Mouse (Mus musculus) erythroblast, adult 5-6 weeks (primary cell): ENCODE measurements around the gene Tmem160. TPM values are rescaled to one million over a fixed set of nuclear protein-coding genes. Genes with fewer than 3 reads are reported as not detected.

Experiments used
- ATAC-seq: replicated peaks from 2 replicates; pipeline ENCODE4 v1.8.0; 2016; ENCODE audit warnings: moderate number of reproducible peaks, mild to moderate bottlenecking, moderate TSS enrichment, inconsistent platforms; ENCODE audit not compliant: poor library complexity, low FRiP score, severe bottlenecking
- total RNA-seq, 2 experiments: library from RNA; stranded (forward) in 1 of 2; stranded (reverse) in 1 of 2; fragments of 150-400 nt in 1 of 2; fragments of 200-764, 138-1000 nt in 1 of 2; gene quantifications; 2 replicates each; pipeline versions ENCODE4 v1.2.3 to v1.2.4; 2015 to 2017; ENCODE audit warnings: low replicate concordance in 2 of 2

Gene Tmem160
- 8.2 TPM in 1 of 2 replicates, not detected in the other for total RNA-seq (2015; ENCODE audit: low replicate concordance)
- total RNA-seq (2017; ENCODE audit: low replicate concordance): 4.6 and 6.1 TPM in 2 replicates

DNA sequence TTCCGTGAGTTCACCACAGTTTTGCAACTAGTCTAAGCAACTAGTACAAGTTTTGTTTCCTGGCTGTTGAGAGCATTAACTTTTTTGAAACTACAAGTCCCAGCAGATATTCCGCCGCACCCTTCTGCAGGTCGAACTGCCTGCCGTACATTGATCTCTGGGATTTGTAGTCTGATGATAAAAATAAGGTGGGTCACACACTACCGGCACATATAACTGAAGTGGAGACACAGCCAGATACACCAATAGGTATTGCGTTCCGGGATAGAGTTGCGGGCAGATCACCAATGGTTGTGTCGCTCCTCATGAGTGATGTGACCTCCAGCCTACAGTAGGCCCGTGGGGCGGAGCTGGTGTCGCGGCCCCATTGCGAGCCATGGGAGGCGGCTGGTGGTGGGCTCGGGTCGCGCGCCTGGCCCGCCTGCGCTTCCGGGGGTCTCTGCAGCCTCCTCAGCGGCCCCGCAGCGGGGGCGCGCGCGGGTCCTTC, at the start of gene Tmem160:
TSS of gene Tmem160 (plus strand) at position 193 of the 487 bp plus-strand sequence.
- peak; percentile 96 for ATAC-seq

DNA sequence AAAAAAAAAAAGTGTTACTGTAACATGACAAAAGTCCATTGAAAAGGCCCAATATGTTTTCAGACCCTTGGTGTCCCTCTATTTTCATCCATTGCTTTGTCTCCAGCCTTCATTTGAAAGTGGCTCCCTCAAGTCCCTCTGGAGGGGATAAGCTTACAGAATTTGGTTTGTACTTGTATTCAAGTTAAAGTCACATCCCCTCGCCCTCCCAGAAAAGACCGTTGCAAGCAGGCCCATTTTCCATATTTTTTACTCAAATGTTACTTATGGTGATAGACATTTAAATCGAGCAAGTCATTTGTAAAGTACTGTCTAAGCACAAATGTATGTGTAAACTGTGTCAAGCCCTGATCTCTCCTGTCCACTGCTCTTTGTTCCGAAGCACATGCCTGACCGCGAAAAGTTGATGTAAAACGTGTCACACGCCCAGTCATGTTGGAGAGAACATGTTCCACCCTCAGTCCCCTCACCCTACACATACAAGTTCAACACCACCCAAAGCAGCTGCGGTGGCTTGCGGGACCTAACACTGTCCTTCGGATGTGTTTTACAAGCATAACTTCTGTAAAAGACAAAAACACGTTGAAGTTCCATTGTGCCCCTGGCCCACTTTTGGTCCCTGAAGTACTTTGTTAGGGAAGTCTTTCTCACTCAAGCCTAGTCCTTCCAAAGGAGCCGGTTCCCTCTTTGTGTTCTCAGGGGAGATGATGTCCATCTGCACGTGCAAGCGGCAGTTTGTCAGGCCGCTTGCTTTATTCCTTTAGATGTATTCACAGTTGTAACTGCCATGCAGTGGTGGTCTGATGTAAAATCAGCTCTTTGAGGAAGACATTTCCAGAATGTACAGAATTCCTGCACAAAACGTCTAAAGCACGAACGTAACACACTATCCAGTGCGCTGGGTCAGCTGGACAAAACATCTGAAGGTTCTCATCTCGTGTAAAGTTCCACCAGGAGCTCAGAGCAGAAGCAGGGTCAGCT, 49.3 kb upstream of the Tmem160 start:
- no peak for ATAC-seq

- no peak for ATAC-seq
These were observed 48.1 kb upstream of the Tmem160 start for GRCm38 (mm10) chr7:16404315-16405072.

- ATAC-seq: no peak
These were observed 47.5 kb upstream of the Tmem160 start for GRCm38 (mm10) chr7:16405073-16405455.

- peak; percentile 65 for ATAC-seq
These were observed 46.8 kb upstream of the Tmem160 start for GRCm38 (mm10) chr7:16405516-16406351.

DNA sequence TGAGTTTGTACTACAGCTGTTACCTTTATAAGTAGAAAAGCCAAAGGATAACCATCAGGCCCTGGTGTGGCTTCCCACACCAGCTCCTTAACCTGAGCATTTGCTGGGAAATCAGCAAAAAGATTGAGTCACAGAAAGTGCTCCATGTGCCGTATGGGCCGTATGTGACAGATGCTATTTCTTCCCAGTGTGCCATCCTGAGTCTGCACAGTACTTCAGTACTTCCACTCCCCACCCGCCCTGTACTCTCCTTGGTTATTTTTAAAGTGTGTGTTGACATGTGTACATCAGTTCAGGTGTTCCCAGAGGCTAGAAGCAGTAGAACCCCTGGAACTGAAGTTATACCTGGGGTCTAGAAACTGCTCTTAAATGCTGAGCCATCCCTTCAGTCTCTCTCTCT, 45.6 kb upstream of the Tmem160 start:
- no peak for ATAC-seq

DNA sequence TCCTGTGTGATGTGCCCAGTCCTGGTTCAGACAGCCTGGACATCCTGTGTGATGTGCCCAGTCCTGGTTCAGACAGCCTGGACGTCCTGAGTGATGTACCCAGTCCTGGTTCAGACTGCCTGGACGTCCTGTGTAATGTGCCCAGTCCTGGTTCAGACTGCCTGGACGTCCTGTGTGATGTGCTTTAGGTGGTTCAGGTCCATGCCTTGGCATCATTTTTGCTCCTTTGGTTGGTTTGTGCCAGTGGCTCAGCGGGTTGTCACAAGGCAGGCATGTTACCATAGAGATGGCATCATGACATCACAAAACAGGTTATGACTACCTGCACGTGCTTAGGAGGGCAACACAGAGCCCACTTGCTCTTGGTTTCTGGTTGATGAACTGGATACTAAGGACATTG, 41.5 kb upstream of the Tmem160 start:
- no peak for ATAC-seq

- ATAC-seq: peak; percentile 88
These were observed 40.2 kb upstream of the Tmem160 start for GRCm38 (mm10) chr7:16412220-16412896.

DNA sequence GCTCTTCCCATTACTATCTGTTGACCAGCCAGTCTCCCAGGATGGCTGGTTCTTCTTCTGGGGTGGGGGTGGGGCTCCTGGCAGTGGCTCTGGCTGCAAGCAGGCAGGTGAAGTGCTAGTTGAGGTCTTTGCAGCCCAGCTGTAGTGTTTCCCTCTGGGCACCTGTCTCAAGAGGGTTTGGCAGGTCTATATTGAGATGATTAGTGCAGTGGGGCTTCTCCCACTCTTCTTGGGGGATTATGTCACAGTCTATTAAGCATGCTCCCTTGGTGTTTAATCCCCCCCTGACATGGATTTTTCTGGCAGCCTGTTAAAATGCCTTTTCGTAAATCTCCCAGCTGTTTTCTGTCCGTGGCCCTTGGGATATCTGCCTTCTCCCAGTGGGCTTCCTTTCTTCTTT, 39.6 kb upstream of the Tmem160 start:
- no peak for ATAC-seq

GRCm38 (mm10) chr7:16415426-16415825, 37.2 kb upstream of the Tmem160 start:
- no peak for ATAC-seq

DNA sequence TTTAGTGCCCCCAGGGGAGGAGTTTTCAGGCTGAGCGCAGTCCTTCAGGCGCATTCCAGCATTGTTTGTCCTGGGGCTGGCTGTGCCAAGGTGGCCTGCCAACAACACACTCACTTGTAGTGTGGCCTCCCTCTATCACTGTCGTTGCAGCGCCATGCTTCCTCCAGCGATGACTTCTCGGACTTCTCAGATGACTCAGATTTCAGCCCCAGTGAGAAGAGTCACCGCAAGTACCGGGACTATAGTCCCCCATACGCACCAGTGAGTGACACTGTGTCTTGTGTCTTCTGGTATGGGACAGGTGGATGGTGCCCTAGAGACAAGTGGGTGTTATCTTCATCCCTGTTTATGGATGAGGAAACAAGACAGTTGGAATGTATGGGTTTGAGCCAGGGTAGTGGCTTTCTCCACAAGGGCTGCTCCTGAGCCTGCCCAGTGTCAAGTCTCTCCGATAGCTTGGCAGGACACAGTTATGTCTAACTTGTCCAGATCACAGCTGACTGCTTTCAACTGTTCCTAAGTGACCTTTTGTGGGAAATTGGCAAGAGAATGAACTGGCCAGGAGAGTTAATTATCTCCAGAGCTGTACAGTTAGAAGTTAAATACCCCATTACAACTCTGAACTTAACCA, 35.3 kb upstream of the Tmem160 start:
- no peak for ATAC-seq

DNA sequence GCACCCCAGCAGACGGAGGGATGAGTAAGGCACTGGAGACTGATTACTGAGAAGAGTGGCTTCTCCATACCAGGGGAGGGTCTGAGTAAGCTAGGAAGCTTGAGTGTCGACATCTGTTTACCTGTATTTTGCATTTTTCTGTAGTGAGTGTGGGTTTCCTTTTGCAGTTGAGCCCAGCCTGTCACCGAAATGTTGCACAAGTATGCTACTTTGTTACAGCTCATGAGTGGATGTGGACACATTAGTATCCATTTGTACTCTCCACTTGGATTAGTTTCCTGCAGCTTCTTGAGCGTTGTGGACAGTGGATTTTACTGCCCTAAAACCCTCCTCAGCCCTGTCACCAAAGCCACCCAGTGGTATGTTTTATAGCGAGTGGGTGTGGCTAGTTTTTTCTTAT, 33.9 kb upstream of the Tmem160 start:
- ATAC-seq: no peak

DNA sequence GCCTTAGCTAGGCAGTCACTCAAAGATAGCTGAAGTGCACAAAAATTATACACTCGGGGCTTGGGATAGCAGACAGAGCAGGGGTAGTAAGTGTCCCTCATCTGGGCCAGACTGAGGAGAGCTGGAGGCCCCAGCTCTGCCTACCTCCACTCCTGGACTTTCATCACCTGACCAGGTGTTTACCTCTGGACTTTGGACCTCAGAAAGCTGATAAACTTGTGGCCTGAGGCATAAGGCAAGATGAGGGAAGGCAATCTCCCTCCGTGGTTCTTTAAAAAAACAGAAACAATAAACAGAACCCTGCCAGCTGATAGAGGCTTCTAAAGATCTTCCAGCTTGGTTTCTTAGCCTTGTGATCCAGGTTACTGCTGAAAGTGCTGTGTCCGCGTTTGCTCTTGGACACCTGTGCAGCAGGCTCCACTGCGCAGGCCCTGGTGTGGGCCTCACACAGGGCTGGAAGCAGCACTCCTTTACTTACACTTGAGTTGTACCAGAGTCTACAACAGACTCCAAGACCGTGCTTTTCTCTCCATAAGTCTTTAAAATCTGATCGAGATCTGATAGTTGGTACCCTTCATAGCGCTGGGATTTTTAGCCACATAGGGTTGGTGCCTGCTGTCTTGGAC, 32.0 kb upstream of the Tmem160 start:
- no peak for ATAC-seq

DNA sequence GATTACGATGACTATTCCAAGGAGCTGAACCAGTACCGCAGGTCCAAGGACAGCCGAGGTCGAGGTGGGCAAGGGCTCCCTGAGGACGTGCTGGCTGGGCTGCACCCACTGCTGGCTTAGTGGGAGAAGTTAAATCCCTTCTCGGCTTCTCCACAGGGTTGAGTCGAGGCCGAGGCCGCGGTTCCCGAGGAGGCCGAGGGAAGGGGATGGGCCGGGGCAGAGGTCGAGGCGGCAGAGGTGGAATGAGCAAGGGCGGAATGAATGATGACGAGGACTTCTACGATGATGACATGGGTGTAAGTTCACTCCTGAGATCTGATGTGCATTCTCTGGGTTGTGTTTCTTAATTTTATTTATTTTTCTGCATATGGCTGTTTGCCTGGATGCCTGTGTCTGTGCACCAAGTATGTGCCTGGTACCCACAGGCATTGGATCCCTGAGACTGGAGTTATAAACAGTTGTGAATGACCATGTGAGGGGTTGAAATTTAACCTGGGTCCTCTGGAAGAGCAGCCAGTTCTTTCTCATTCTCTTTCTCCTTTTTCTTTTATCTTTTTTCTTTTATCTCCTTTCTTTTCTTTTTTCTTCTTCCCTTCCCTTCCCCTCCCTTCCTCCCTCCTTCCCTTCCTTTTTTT, 30.2 kb upstream of the Tmem160 start:
- ATAC-seq: no peak

DNA sequence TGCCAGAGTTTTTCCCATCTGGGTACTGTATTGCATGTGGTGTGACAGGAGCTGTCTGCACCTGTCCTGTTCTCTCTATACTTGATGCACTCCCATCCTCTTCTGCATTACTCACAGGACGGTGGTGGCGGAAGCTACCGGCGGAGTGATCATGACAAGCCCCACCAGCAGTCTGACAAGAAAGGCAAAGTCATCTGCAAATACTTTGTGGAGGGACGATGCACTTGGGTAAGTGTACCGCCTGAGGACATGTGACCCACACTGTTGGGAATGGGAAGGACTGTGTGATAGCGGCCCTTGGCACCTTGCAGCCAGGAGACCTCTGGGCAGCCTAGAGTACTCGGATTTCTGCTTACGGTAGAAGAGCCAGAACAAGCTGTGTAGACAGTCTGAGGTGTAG, 28.8 kb upstream of the Tmem160 start:
- ATAC-seq: no peak

DNA sequence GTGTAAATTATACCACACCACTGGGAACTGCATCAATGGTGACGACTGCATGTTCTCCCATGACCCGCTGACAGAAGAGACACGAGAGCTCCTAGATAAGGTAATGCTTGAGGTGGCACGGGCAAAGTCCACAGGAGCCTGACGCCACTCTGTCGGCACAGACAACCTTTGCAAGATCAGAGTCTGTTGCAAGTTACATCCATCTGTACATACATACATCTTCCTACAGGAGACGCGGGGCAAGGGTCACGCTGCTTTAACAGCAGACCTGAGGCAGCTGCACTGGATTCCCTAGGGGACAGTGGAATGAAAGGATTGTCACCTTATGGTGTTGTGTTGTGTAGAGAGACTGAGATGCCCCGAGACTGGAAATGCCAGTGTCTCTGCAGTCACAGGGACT, 26.9 kb upstream of the Tmem160 start:
- peak; percentile 47 for ATAC-seq

GRCm38 (mm10) chr7:16426129-16426729, 26.4 kb upstream of the Tmem160 start:
- peak; percentile 92 for ATAC-seq
